Mouse (Mus musculus): ENCODE measurements at regions not wholly inside any gene's neighbourhood (a gene's known extent, or its start where the extent isn't known, plus 50 kb on each side); places are given as distances from the start of the nearest gene placed in this dataset.

- peak; percentile 7 to 16 for DNase-seq (ENCODE audit: low spot score in 2 of 2)
Observed at GRCm38 (mm10) chr1:48276206-48276605, 1383.6 kb upstream of the Slc39a10 start.

GRCm38 (mm10) chr1:48275666-48276065 is 1383.0 kb upstream of the Slc39a10 start:
- DNase-seq (ENCODE audit: low spot score in 2 of 2) = no peak

Data from layer of hippocampus, postnatal 10 days (tissue).